Mouse (Mus musculus) gastrocnemius, adult 18-20 months (tissue): ENCODE results near the gene Olfr270. TPM values are rescaled to one million over a fixed set of nuclear protein-coding genes. Genes with fewer than 3 reads are reported as not detected.

ENCODE experiments used
- total RNA-seq, 2 experiments: library from RNA; stranded (reverse); gene quantifications; 2 replicates each; pipeline ENCODE4 v1.2.3; 2021

Gene Olfr270
- total RNA-seq, 2 experiments from 2014 or later, result not detected

Other genes with a start within 250 kb of the Olfr270 start
- not detected for gene Olfr275, start 149.9 kb upstream of the Olfr270 start, total RNA-seq
- gene Olfr273, start 105.3 kb upstream of the Olfr270 start, total RNA-seq, result not detected
- gene Olfr272, start 45.4 kb upstream of the Olfr270 start, total RNA-seq, result not detected
- gene Nipsnap3a, start 24.7 kb downstream of the Olfr270 start, total RNA-seq, result not detected
- gene Nipsnap3b, start 47.3 kb downstream of the Olfr270 start, total RNA-seq, result 1 to 10 TPM; 1.7 to 2.3 TPM
- gene Abca1, start 195.3 kb downstream of the Olfr270 start, total RNA-seq, result 1 to 10 TPM; 7.1 to 7.4 TPM